Mouse (Mus musculus) limb, embryonic 14.5 days (tissue): Measurements from ENCODE around the gene Mepce. TPM values are rescaled to one million over a fixed set of nuclear protein-coding genes. Genes with fewer than 3 reads are reported as not detected.
"Not testable (repeated sequence)": the region's sequence is repeated elsewhere in the genome, so short reads cannot be mapped to it uniquely, and the experiment has no call there.

ENCODE experiments used
- ATAC-seq: fragments of 200-750 bp; cut with Nextera tagmentation; 2 replicates; pipeline ENCODE4 v1.8.0; 2017; ENCODE audit warnings: low read depth, moderate number of reproducible peaks, moderate TSS enrichment; ENCODE audit not compliant: low FRiP score
- DNase-seq: peaks from one replicate; pipeline ENCODE4 v3.0.0-alpha.2; 2015; ENCODE audit warnings: low spot score
- H3K27ac ChIP-seq: fragments of 300-500 bp; sonication (generic); replicated peaks from 2 replicates; pipeline ENCODE4 v1.5.1; 2014; ENCODE audit warnings: low read depth, mild to moderate bottlenecking, low read length, moderate library complexity, mixed read lengths
- H3K27me3 ChIP-seq: fragments of 300-500 bp; sonication (generic); 2 replicates; pipeline ENCODE4 v1.6.1; 2014; ENCODE audit warnings: low read length, mixed read lengths; ENCODE audit not compliant: control insufficient read depth, insufficient read depth
- H3K36me3 ChIP-seq: fragments of 300-500 bp; sonication (generic); 2 replicates; pipeline ENCODE4 v1.6.1; 2014; ENCODE audit warnings: mild to moderate bottlenecking, low read length, moderate library complexity, mixed read lengths; ENCODE audit not compliant: control insufficient read depth, insufficient read depth
- H3K4me1 ChIP-seq: fragments of 300-500 bp; sonication (generic); 2 replicates; pipeline ENCODE4 v1.6.1; 2014; ENCODE audit warnings: antibody characterized with exemption, low read length, mixed read lengths; ENCODE audit not compliant: control insufficient read depth, insufficient read depth
- H3K4me2 ChIP-seq: fragments of 300-500 bp; sonication (generic); replicated peaks from 2 replicates; pipeline ENCODE4 v1.6.1; 2014; ENCODE audit warnings: low read depth, mild to moderate bottlenecking, low read length, moderate library complexity; ENCODE audit not compliant: severe bottlenecking
- H3K4me3 ChIP-seq: fragments of 300-500 bp; sonication (generic); replicated peaks from 2 replicates; pipeline ENCODE4 v1.5.1; 2014; ENCODE audit warnings: low read length
- H3K9ac ChIP-seq: fragments of 300-500 bp; sonication (generic); 2 replicates; pipeline ENCODE4 v1.6.1; 2014; ENCODE audit warnings: mild to moderate bottlenecking, low read depth, low read length, moderate library complexity; ENCODE audit not compliant: severe bottlenecking
- H3K9me3 ChIP-seq: fragments of 300-500 bp; sonication (generic); 2 replicates; pipeline ENCODE4 v1.6.1; 2016; ENCODE audit warnings: low read length; ENCODE audit not compliant: control insufficient read depth
- POLR2A ChIP-seq: fragments of 200-500 bp; IDR thresholded peaks from 2 replicates; pipeline ENCODE4 v1.8.0; 2012; ENCODE audit warnings: inconsistent platforms, mild to moderate bottlenecking, moderate library complexity, borderline replicate concordance; ENCODE audit not compliant: insufficient read depth, insufficient read length; ENCODE audit errors: extremely low read depth
- WGBS: fragments of 180-500 bp; shearing (Covaris S2); extraction: QIAGEN DNeasy Blood & Tissue Kit; methylation state at CpG from one replicate; pipeline ENCODE4 v1.1.7; 2014; 5-methylcytosine and 5-hydroxymethylcytosine counted together
- polyA plus RNA-seq, 2 experiments: library from polyadenylated mRNA; depleted of rRNA in 1 of 2; stranded (reverse) in 1 of 2; unstranded in 1 of 2; fragments of >200 nt; fragmentation: Nextera tagmentation in 1 of 2; extraction: Ambion mirVana in 1 of 2; gene quantifications; 2 replicates each; pipeline versions ENCODE4 v1.2.1 to v1.2.3; 2012 to 2014

The Mepce gene
- polyA plus RNA-seq (2012; rRNA removed) (42.0 and 42.3 TPM in 2 replicates), polyA plus RNA-seq (2014; fragmentation: Nextera tagmentation; extraction: Ambion mirVana) (13.9 and 16.7 TPM in 2 replicates)

- WGBS, result under 1% methylated on average over 46 of the region's 48 CpGs
- no peaks in the 10 kb centered on the region for H3K27me3 ChIP-seq
- H3K27ac ChIP-seq, result peak within 1 kb of the TSS; percentile 98
- H3K9me3 ChIP-seq, result no peaks in the 10 kb centered on the region
- peak within 1 kb of the TSS; percentile 87 for H3K4me3 ChIP-seq
- DNase-seq (peak; percentile 97), ATAC-seq (peak; percentile 54)
- peaks cover 25% of the 10 kb centered on the region for H3K36me3 ChIP-seq
- H3K4me2 ChIP-seq, result peak within 1 kb of the TSS; percentile 83
- H3K9ac ChIP-seq, result peak within 1 kb of the TSS; percentile 83
- 0 out of 2 replicates have a peak, but pooled peaks have one; percentile 24 for TF ChIP-seq POLR2A
- peaks cover 30% of the 10 kb centered on the region for H3K4me1 ChIP-seq
Measured at GRCm38 (mm10) chr5:137787151-137787928, at the start of gene Mepce, which contains the start of gene Zcwpw1. Gene Mepce (minus strand): TSS chr5:137787655. Gene Zcwpw1 (plus strand): TSS chr5:137787798.

- not testable (repeated sequence) for H3K27me3 ChIP-seq, H3K4me3 ChIP-seq, H3K27ac ChIP-seq, DNase-seq, H3K9me3 ChIP-seq, H3K9ac ChIP-seq, H3K36me3 ChIP-seq, H3K4me2 ChIP-seq, ATAC-seq, H3K4me1 ChIP-seq
Measured at GRCm38 (mm10) chr5:137837110-137837509, 49.7 kb upstream of the Mepce start.

- no peak overlapping the region for H3K4me2 ChIP-seq
- DNase-seq, result no peak
- no peaks in the 10 kb centered on the region for H3K9me3 ChIP-seq
- no peak overlapping the region for H3K27ac ChIP-seq
- no peak for TF ChIP-seq POLR2A
- no peak overlapping the region for H3K9ac ChIP-seq
- H3K4me1 ChIP-seq, result no peaks in the 10 kb centered on the region
- no peaks in the 10 kb centered on the region for H3K27me3 ChIP-seq
- H3K4me3 ChIP-seq, result no peak overlapping the region
- H3K36me3 ChIP-seq, result no peaks in the 10 kb centered on the region
- ATAC-seq, result no peak
Measured at GRCm38 (mm10) chr5:137836611-137837010, 49.2 kb upstream of the Mepce start.

GRCm38 (mm10) chr5:137835966-137836520, 48.6 kb upstream of the Mepce start, which contains the start of gene Pilra:
Gene Pilra (minus strand): TSS chr5:137836281.
- WGBS, result 50% methylated on average over 1 of the region's 2 CpGs
- H3K9me3 ChIP-seq, H3K36me3 ChIP-seq, H3K27me3 ChIP-seq, DNase-seq, H3K9ac ChIP-seq, H3K27ac ChIP-seq, H3K4me2 ChIP-seq, ATAC-seq, H3K4me3 ChIP-seq, H3K4me1 ChIP-seq: not testable (repeated sequence)

GRCm38 (mm10) chr5:137833500-137833899, 46.0 kb upstream of the Mepce start:
- H3K9me3 ChIP-seq, result no peaks in the 10 kb centered on the region
- no peak overlapping the region for H3K9ac ChIP-seq
- DNase-seq (no peak), ATAC-seq (no peak)
- H3K4me1 ChIP-seq, result no peaks in the 10 kb centered on the region
- H3K4me2 ChIP-seq, result no peak overlapping the region
- no peaks in the 10 kb centered on the region for H3K27me3 ChIP-seq
- TF ChIP-seq POLR2A, result no peak
- 54% methylated on average over 4 of the region's 4 CpGs for WGBS
- no peak overlapping the region for H3K4me3 ChIP-seq
- H3K36me3 ChIP-seq, result no peaks in the 10 kb centered on the region
- no peak overlapping the region for H3K27ac ChIP-seq
